Mouse (Mus musculus) 416B (cell line): ENCODE data around the gene Spo11.

Source experiments
- DNase-seq: peaks from one replicate; pipeline ENCODE4 v3.0.0; 2011; ENCODE audit warnings: low read depth

Spo11 gene

DNA sequence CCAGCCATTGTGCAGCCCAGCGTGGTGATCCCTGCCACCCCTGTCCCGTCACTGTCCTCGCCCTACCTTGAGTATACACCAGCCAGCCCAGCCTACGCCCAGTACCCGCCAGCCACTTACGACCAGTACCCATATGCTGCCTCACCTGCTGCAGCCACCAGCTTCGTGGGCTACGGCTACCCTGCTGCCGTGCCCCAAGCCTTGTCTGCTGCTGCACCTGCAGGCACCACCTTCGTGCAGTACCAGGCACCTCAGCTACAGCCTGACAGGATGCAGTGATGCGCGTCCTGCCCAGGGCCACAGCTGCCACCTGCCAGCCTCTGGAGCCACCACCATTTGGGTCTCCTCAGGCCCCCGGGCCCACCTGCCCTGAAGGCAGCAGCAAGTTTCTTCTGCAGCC, 56.0 kb downstream of the Spo11 start:
- DNase-seq, result no peak

DNA sequence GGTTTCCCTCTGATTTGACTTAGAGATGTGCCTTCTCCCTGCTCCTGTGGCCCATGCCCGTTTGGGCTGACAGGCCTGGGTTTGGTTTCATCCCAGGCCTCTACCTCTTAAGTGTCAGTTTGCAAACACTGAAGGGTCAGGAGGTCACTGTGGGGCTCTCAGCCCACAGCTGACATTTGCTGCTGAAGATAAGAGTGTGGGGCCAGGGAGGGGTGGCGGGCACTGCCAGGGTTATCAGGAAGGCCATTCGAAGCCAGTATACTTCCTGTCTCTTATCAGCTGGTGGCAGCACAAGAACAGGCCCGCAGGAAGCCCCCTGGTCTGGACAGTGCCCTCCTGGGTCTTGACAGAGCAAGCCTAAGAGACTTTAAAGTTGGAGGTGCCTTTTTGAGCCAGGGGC, 57.5 kb downstream of the Spo11 start:
- DNase-seq, result peak; percentile 99

DNA sequence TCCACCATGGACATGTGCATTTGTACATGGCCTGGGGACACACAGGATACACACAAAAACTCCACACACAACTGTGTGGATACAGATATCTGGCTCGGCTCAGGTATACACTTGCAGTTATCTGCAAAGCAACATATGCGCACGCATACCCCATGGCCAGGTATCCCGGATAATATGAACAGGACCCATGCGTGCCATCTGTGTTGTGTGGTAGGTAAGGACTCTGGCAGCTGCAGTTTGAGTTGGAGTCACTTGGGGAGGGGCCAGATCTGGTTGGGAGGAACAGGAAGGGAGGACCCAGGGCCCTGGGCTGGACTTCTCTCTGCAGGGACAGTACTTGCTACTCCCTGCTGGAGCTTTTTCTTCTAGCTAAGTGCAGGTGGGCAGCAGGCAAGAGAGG, 58.2 kb downstream of the Spo11 start:
- peak; percentile 51 for DNase-seq

DNA sequence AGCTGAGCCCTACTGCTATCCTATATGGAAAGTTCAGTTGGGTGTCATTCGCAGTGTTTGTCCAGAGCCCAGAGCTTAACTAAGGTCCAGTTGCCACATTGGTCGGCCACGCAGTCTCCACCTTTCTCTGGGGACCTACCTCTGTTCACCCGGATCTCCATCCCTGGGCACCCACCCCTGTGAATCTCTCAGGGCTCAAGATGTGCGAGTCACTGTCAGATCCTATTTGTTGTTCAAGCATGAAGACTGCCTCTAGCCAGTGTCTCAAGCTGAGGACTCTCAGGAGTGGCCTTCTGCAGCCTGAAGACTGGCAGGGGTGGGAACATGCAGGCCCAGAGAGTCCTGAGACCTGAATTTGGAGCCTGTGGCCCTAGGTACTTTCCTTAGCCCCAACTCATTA, 58.6 kb downstream of the Spo11 start:
- no peak for DNase-seq

DNA sequence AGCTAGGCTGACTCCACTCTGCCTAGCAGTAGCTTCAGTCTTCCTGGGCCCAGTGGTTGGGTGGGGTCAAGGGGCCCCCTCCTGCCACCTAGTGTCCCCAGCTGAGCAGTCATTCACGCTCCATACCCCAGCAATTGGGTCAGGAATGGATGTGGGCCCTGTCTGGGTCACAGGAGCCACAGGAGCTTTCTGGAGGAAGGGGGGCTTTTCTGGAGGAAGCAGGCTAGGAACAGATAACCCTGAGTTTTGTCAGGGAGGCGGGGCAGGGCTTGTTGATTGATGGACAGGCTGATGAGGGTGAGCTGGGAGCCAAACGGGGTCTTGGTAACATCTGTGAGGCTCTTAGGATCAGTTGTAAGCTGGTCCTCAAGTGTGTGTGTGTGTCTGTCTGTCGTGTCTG, 59.1 kb downstream of the Spo11 start:
- DNase-seq, result peak; percentile 86

DNA sequence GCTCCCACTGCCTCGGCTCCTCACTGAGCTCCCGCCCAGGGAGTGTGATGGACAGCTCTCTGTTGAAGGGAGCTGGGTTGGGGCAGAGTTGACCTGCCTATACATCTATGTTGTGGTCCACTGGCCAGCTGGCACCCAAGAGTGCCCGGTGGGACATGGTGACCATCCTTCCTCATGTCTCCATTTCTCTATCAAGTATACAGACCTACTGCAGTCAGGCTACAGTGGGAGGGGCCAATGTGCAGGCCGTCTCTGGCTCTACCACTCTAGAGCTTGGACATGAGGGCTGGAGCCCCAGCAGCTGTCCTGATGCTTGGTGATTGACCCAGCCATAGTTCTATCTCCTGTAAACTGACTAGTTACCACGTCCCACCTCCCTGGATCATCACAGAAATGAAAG, 59.8 kb downstream of the Spo11 start:
- no peak for DNase-seq

DNA sequence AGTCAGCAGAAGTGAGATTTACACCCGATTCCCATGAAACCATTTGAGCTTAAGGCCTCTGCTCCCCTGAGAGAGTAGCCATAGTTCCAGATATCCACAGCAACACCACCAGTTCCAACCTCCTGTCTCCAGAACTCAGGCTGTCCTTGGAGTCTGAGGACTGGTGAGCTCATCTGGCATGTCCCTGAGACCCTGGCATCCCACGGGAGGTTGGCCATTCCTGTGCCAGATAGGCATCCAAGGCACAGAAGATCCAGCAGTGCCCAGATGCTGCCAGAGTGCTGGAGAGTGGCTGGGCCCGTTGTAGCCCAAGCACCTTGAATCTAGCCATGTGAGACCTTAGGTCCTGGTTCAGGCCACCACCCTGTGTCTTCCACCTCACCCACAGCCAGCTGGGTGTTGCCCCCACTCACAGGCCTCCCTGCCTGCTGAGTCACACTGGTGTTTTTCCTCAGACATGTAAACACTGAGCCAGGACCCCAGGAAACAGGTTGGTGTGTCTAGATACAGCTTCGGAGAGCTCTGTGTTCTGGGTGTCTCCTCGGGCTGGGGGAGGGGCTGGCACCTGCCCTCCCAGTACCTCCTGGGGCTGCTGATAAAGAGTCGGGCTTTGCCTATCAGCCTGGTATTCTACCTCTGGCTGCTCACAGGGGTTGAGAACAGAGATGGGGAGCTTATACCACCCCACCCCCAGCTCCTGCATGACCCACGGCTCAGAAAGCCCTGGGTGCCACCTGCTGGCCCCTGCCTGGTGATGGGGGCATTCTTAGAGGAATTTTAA, 60.5 kb downstream of the Spo11 start:
- DNase-seq, result peak; percentile 36

DNA sequence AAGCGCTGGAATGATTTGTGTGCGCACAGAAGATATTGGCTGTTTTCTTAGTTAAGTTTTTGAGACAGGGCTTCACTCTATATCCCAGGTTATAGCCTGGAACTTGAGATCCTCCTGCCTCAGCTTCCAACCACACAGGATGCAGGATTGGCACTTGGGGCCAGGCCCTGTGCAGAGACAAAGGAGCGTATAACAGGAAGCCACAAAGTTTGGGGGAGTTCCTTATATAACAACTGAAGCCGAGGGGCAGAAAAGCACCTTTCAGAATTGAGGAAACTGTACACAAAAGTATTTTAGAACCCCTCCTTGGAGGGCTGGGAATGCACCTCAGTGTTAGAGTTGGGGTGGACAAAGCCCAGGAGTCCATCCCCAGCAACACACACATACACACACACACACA, 61.5 kb downstream of the Spo11 start:
- DNase-seq, result no peak

DNA sequence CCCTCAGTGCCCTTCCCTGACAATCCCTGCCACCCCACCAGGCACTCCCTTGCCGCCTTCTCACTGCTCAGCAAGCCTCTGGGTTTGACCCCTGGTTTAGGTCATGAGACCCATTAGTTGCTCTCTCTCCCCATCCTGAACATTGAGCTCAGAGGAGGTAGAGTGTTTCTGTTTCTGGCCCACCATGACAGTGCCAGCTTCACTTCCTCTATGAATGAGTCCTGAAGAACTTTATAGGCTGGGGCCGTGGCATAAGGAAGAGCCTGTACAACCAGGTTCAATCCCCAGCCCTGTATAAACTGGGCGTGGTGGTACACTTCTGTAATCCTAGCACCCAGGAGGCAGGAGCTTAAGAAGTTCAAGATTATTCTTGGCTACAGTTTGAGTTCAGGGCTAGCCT, 63.3 kb downstream of the Spo11 start:
- DNase-seq, result no peak

DNA sequence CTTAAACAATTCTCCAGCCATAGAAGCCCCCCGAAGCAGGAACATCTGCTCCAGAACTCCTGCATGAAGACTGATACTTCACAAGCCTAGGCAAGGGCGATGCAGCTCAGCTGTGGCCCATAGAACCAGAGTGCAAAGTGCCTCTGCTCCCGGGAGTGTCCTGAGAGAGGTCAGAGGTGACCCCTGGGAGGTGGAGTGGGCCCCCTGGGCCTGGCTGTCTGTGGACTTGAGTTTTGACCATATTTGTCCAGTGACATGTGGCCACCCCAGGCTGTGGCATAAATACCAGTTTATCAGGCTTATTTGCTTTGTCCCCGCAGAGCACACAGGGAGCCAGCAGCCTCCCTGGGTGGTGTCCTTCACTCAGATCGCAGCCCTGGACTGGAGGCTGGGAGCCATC, 63.7 kb downstream of the Spo11 start:
- no peak for DNase-seq

DNA sequence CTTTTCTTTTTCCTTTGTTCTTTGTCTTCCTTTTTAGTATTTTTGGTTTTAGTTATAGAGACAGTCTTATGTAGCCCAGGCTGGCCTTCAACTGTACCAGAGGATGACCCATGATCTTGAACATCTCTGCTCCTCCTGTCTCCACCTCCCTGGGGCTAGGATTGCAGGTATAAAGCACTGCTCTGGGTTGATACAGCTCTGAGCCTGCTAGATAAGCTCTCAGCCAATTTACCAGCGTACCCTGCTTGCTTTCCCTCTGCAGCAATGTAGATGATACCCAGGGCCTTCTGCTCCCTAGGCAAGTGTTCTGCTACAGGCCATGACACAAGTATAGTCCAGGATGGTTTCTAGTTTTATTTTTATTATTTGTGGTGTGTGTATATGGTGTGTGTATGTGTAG, 64.4 kb downstream of the Spo11 start:
- DNase-seq, result no peak

DNA sequence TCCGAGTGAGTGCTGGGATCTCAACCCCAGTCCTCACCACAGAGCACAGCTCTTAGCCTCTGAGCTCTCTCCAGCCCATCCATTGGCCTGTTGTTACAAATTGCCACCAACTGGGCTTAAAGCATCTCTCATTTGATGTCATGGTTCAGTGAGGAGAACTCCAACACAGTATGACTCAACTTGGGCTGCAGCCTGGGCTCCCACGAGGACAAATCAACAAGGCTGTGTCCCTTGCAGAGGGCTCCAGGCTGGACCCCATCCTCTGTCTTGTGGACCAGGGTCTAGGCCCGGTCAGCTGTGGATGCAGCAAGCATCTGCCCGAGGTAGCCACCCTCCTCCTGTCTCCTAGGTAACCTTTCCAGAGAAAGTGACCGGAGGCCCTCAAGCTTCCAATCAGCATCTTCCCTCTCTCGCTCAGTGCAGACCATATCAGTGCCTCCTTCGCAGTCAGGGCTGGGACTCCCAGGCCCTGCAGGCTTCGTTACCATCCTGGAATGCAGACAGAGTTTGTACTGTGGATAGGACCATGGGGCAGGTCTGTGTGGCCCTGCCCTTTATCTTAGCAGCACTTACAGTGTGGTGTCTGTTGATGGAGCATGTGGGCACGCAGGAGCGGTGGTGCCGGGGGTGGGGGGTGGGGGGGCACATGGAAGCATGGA, 65.1 kb downstream of the Spo11 start:
- no peak for DNase-seq
